Mouse (Mus musculus) layer of hippocampus, adult 11-12 months (tissue): ENCODE measurements around the gene Ddr1.

Experiments
- DNase-seq: peaks from one replicate; pipeline ENCODE4 v3.0.0; 2022; ENCODE audit warnings: low spot score

The Ddr1 gene

GRCm38 (mm10) chr17:35691811-35692210, 12.6 kb downstream of the Ddr1 start:
- no peak for DNase-seq

DNA sequence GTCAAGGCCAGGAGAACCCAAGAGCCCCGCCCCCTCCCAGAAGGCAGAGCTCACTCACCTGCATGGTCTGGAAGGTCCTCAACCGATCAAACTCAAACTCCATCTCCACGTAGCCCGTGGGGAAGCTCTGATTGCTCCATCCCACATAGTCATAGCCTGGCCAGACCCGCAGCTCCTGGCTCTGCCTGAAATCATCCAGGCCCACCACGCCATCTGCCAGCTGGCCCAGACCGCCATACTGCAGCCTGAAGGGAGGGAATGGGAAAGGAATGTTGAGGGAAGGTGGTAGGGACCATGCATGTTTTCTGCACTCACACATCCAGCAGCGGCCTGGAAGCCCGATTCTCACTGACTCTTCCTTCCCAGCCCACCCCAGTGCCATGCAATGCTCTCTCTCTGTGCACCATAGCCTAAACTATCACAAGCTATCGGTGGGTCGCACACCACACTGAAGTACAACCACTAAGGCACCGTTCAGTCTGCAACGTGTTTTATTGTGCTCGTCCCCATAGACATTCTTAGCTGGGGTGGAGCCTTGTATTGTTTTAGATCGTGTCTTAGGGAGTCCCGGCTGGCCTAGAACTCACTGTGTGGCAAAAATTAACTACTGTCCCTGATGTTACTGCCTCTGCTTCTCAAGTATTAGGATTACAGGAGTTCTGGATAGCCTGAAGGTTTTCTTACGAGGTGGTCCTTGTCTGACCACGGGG, 14.3 kb downstream of the Ddr1 start:
- no peak for DNase-seq

GRCm38 (mm10) chr17:35688347-35689175, 15.9 kb downstream of the Ddr1 start:
- no peak for DNase-seq

DNA sequence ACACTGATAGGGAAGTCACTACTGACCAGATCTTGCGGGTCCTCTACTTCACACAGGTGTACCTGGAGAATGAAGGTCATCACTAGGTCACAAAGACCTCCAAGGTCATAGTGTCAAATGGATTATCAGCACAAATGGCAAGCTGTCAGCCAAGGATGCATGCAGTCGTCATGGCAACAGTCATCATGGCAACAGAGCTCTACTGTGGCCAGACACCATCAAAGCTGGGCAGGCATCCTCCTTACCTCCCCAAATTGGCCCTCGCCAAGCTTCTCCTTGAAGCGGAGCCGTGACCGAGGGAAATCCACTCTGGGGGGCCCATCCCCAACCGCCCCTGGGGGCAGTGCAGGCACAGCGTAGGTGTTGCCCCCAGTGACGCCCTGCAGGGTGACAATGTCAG, 19.4 kb downstream of the Ddr1 start:
- no peak for DNase-seq

- no peak for DNase-seq
These were observed 22.4 kb downstream of the Ddr1 start for GRCm38 (mm10) chr17:35681986-35682385.

DNA sequence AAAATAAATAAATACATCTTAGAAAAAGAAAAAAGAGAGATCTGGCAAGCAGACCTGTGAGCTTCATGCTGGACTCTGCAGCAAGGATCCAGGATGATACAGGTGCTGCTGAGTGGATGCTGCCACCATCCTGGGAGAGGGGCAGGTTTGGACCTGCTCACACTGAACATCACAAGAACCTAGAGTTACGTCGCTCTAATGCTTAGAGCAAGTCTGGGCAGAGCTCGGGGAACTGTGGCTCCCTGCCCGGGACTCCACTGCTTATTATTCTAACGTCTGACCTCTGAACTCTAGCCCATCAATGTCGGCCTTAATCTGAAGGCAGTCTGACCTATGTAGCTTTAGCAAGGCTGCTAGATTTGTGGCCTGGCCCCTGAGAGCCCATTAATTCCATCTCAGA, 23.8 kb downstream of the Ddr1 start:
- no peak for DNase-seq

GRCm38 (mm10) chr17:35673416-35674035, 30.9 kb downstream of the Ddr1 start, which contains the start of gene Gtf2h4:
TSS of gene Gtf2h4 (minus strand) at chr17:35673739.
- peak; percentile 96 for DNase-seq

DNA sequence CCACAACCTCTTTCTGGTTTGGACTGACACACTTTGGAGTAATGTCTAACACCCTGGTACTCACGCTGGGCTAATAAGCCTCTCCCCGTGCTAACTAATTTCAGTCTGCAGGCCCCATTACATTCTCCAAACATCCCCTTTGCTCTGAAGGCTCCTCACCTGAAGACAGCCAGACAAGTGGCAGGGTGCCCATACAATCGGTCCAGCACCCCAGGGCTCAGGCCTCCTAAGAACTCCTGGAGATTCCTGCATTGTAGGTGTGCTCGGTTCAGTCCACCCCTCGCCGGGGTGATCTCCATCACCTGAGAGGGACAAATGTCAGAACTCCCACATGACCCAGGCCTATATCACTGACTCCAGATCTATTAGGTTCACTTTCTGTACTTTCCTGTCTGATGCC, 31.9 kb downstream of the Ddr1 start:
- DNase-seq = no peak

DNA sequence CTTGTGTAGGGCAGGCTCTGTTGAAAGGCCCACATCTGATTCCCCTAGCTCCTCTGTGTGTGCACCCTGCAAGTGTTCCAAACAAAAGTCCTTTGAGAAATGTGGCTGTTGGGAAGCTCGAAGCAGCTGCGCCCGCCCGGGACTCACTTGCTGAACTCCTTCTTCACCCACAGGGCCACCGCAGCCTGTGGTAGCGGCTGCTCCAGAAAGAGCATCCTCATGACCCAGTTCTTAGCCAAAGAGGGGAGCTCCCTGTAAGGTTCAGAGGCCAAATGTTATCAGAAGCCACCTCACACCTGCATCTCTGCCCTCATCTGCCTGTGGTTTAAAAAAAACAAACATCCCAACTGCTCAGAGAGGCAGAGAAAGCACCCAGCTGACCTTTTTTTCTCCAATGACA, 32.6 kb downstream of the Ddr1 start:
- no peak for DNase-seq

DNA sequence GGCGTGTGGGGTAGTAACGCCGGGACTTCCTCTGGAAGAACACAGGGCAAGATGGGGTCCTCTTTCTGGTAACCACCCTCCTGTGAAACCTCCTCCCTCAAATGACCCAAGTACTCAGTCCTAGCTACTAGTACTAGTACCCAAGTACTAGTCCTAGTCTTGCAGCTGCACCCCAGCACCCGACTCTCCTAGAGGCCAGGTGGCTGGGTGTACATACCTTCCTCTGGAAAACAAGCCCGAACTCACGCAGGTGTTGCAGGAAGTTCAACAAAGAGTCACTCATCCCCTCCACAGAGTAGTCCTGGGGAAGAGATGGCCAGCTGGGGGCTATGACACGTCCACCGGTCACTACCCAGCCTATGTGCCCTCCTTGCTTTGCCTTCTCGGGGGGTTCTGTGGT, 34.7 kb downstream of the Ddr1 start:
- DNase-seq = no peak

DNA sequence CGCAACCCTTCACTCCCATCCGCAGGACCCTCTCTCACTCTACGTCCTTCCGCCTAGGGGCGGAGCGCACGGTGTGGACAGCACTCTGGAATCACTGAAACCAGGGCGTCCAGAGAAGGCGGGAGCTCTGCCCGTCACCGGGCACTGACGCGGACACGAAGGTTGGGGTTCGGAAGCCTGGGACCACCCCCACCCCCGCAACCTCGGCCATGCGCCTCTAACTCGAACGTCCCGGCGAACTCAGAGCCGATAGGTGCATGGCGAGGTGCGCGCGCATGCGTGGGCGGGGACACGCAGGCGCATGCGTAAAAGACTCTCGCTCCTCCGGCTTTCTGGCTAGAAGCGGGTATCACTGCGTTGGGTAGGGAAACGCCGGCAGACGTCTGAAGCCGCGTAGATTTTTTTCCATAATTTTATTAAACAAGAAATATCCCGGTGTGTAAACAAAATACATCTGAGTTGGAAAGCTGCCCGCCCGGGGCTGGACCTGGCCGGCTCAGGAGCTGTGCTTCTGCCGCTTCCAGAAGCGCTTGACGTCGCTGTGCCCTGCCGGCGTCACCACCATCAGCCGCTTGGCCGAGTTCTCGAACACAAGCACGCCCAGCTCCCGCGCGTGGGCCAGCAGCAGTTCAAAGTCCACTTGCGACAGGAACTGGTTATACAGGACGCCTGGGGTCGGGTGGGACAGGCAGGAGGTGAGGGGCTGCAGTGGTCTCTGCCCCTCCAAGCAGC, 36.9 kb downstream of the Ddr1 start, which contains the start of gene Vars2:
Gene Vars2 (minus strand): TSS at position 259 of the 732 bp plus-strand sequence.
- peak; percentile 98 for DNase-seq

DNA sequence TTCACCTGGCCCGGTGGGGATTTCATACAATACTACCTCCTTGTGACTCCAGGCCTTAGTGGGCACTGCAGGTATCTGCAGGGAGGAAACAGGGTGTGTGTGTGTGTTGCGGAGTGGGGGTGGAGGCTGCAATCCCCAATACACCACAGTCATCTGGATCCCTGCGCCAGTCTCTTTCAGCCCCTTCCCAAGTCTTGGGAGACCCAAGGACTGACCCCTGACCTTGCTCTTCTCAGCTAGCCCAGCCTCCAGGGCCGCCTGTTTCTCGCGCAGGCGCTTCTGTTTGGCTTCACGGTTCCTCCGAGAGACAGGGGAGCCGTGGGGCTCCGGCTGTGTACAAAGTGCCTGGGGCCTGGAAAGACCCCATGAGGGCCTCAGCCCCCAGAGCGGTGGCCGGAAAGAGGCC, 37.6 kb downstream of the Ddr1 start:
- DNase-seq = no peak

GRCm38 (mm10) chr17:35665957-35666515, 38.4 kb downstream of the Ddr1 start:
- DNase-seq = no peak

GRCm38 (mm10) chr17:35653086-35653485, 51.3 kb downstream of the Ddr1 start:
- no peak for DNase-seq

DNA sequence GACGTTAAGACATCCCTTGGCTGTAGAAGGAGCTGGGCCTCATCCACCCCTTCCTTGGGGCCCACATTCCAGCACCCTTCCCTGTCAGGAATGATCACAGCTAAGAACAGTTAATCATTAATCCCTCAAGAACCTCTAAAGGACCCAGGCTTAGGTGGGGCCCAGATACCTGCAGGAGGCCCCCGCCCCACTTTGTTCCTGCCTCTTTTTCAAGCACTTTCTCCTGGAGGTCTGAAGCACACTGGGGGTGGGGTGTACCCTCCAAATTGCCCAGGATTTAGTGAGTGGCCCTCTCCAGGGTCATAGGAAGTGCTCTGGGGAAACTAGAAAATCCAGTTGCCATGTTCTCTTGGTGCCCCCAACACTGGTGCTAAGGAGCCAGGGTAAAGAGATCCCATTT, 55.0 kb downstream of the Ddr1 start:
- no peak for DNase-seq

GRCm38 (mm10) chr17:35643609-35644236, 60.7 kb downstream of the Ddr1 start, which contains the start of gene Mucl3:
TSS of gene Mucl3 (minus strand) at chr17:35643695.
- DNase-seq = no peak

GRCm38 (mm10) chr17:35639352-35639751, 65.1 kb downstream of the Ddr1 start:
- no peak for DNase-seq

GRCm38 (mm10) chr17:35638475-35639190, 65.8 kb downstream of the Ddr1 start:
- DNase-seq = peak; percentile 61

DNA sequence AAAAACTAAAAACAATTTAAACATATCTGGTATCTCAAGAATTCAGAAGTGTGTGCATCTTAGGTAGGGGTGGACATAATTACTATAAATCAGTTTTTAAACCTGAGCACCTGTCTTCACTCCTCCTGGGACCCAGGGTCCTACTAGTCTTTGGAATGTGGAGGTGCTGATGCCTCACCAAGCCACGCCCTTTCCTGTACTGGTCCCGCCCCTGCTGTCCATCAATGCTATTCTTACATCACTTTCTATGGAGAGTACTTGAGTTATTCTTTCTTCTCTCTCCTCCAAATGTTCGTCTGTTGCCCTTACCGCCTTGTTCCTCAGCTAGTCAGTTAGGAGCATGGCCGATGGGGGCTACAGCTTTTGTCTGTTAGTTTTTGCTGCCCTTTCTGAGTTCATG, 68.1 kb downstream of the Ddr1 start:
- peak; percentile 36 for DNase-seq

DNA sequence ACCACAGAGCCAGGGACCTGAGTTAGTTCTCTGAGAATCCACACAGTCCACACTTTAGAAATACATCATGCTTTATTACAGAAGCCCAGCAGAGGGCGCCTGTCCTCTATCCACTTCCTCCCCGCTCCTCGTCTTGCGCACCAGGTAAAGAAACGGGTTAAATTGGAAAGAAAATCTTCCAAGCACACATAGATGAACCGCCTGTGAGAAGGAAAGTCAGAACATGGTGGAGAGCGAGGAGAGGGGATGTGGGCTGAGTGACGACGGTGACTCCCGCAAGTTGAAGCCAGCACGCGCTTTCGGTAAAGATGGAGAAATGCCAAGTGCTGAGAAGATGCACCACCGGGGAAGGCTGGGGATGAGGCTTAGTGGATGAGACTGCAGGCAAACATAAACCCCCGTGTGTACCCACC, 68.7 kb downstream of the Ddr1 start:
- peak; percentile 86 for DNase-seq

DNA sequence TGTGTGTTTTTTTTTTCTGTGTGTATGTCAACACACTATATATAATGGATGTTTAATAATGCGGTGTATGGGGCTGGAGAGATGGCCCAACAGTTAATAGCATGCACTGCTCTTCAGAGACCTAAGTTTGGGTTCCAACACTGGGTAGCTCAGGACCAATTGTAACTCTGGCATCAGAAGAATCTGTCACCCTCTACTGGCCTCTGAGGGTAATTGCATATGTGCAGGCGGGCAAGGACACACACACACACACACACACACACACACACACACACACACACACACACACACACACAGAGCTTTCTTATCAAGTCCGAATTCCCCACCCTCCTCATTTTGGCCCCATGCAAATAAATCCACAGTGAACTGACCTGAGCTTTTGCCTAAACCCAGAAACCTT, 69.2 kb downstream of the Ddr1 start:
- no peak for DNase-seq
